Mouse (Mus musculus): ENCODE results near the gene Olfr373.

- TF ChIP-seq CTCF (IDR thresholded peaks at IDR 0.05; ENCODE audit: control insufficient read depth, insufficient read depth, insufficient replicate concordance, low read depth, low read length) (no peak), POLR2A (IDR thresholded peaks at IDR 0.05; ENCODE audit: control insufficient read depth, low read depth, low read length) (no peak)
These were observed 68.6 kb downstream of the Olfr373 start for GRCm38 (mm10) chr8:72151418-72152078.
